Mouse (Mus musculus): ENCODE results near the gene AL732309.1.

DNA sequence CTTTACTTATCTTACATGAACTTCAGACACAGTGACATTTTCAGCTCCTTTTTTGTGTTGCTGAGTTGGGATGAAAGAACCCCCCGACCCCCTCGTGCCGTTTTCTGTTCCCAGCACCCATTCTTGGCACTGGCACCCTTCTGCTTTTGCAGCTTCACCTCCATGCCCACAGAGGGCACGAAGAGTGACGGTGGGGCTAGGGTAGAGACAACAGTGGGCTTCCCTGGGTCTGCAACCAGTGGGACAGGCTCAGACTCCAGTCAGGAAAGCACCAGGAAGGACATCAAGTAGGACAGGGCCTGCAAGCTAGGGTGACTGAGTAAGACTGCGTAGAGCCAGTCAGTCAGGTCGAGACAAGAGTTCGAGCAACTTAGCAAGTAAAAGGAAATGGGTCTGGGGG, 6.4 kb downstream of the AL732309.1 start:
- TF ChIP-seq CTCF (IDR thresholded peaks at IDR 0.05; ENCODE audit: extremely low read depth, insufficient read depth, low read length) (no peak), POLR2A (IDR thresholded peaks at IDR 0.05; ENCODE audit: extremely low read depth, insufficient read depth, low read length) (no peak)

All from cortical plate, adult 2 months (tissue).